Mouse (Mus musculus) brain, embryonic 14.5 days (tissue): Measurements from ENCODE around the gene Rnf212b.

ENCODE experiments used
- CTCF ChIP-seq: fragments of 200-500 bp; IDR thresholded peaks from 2 replicates; pipeline ENCODE4 v1.5.1; 2012; ENCODE audit warnings: inconsistent platforms, mild to moderate bottlenecking, moderate library complexity, borderline replicate concordance; ENCODE audit not compliant: insufficient read depth, insufficient read length; ENCODE audit errors: extremely low read depth
- POLR2A ChIP-seq: fragments of 200-500 bp; IDR thresholded peaks from 2 replicates; pipeline ENCODE4 v1.6.1; 2012; ENCODE audit warnings: mild to moderate bottlenecking, inconsistent platforms, borderline replicate concordance; ENCODE audit not compliant: poor library complexity, insufficient read depth, insufficient read length, severe bottlenecking; ENCODE audit errors: extremely low read depth

DNA sequence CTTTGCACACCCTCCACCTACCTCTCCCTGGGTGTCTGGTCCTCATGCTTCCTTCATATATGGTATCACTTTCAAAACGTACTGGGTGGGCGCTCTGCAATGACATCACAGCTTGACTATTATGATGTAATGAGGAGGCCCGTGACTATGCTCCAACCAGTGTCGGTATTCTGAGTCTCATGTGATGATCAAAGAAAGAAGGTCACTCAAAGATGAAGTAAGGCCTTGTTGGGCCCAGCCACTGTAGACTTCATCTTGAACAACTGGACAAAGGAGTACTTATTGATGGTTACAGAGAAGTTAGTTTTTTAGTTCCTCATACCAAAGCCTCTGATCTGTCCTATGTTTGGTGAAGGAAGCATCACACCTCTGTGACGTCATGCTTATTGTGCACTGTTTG lies 56.9 kb downstream of the Rnf212b start, which contains the start of gene Homez:
- no peak for TF ChIP-seq CTCF
- TF ChIP-seq POLR2A: no peak
